Mouse (Mus musculus) left cerebral cortex, postnatal 14 days (tissue): ENCODE measurements around the gene Elmo1. TPM values are rescaled to one million over a fixed set of nuclear protein-coding genes. Genes with fewer than 3 reads are reported as not detected.

Source experiments
- DNase-seq, 2 experiments: peaks; one replicate each; pipeline ENCODE4 v3.0.0; 2021 to 2022; ENCODE audit warnings: low spot score in 2 of 2, mixed read lengths in 1 of 2
- intact Hi-C: fragments of 180-260 bp; cut with DNase I; formaldehyde crosslinking; loops from one replicate; pipeline ENCODE4 v1.15.1; 2025
- total RNA-seq, 2 experiments: library from RNA; stranded (reverse); gene quantifications; 2 replicates each; pipeline ENCODE4 v1.2.3; 2021

Elmo1 gene
- total RNA-seq, 2 experiments from 2014 or later = 48.1 to 52.2 TPM

GRCm38 (mm10) chr13:20139825-20140665, 49.6 kb downstream of the Elmo1 start:
- intact Hi-C loops = no loop called here
- no peak for DNase-seq

GRCm38 (mm10) chr13:20142637-20143036, 52.2 kb downstream of the Elmo1 start:
- intact Hi-C loops = no loop called here
- no peak for DNase-seq

DNA sequence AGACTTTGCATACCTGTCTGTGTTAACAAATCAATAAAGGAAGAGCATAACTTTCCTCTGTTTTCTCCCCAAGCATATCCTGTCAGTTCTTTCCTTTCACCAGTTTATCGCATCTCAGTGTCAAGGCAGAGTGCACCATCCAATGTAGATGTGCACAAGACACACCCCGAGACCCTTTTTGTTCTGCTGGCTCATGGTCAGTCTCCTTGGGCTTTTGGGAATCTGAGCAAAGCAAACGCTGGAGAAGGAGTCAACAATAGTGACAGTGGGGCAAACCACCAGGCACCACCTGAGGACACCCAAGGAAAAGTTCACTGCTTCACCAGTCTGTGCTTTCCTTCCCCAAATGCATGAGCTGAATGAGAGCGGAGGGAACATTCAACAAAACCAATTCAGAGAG, 56.5 kb downstream of the Elmo1 start:
- intact Hi-C loops = no loop called here
- DNase-seq = no peak

GRCm38 (mm10) chr13:20147736-20148135, 57.3 kb downstream of the Elmo1 start:
- DNase-seq = no peak
- intact Hi-C loops = no loop called here

DNA sequence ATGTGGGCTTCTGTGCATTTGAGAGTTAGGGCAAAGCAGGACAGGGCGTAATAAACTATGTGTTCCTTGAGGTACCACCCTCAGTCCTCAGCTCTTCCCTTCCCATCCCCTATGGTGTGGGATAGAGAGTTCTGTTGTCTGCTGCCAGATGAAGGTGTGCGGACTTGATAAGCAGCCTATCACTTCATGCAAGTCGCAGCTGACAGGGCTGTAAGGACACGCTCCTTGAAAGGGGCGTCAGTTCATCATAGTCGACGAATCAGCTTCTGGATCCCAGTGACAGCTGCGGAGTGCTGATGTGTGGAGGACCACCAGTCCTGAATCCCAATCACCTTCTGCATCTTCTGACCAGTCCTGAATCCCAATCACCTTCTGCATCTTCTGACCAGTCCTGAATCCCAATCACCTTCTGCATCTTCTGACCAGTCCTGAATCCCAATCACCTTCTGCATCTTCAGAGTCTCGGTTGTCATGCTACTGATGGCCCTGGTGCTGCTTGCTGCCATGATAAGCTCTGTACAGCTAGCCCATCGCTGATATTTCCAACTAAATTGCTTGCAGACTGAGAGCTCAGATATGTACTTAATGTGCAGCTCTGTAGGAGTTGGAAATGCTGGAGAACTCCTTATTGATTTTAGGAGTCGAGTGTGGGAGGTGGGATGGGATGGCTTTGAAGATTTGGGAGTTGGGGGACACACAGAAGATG, 59.9 kb downstream of the Elmo1 start:
- intact Hi-C loops = no loop called here
- DNase-seq = no peak

DNA sequence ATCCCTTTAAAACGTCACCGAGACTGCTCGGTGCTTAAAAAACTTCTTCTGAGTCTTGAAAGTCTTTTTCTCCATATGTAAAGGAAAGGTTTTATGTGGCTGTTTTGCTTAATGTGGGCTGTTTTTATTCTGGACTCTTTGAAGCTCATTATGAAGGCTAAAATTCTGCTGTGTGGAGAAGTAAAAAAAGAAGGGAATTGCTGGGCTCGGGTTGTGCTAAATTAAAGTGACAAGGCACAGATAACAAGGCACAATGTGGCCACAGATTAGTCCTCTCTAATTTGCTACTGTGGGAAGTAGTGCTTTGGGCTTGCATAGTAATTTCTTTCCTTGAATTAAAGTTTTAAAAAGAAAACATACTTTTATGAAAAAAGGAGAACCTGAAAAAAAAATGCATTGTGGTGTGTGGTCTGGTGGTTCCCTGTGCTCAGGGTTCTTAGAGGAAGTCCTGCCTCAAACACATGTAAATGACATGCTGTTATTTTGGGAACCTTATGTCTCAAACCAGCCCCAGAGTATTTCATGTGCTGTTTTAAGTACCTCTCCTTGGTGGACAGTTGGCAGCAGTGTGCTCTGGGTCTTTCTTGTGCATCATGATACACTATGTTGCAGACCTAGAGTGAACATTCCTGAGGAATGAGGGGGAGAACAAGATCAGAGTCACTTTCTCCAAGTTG, 61.0 kb downstream of the Elmo1 start:
- intact Hi-C loops = no loop called here
- DNase-seq = no peak

DNA sequence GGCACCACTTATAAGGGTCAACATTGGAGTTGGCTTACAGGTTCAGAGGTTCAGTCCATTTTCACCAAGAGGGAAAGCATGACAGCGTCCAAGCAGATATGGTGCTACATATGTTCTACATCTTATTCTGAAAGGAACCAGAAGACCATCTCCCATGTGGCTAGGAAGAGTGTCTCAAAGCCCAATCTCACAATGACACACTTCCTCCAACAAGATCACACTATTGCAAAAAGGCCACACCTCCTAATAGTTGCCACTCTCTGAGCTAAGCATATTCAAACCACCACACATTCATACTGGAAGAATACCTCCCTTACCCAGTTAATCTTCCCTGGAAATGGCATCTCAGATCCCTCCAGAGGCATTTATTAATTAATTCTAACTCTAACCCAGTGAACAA, 66.7 kb downstream of the Elmo1 start:
- no peak for DNase-seq
- intact Hi-C loops = no loop called here

GRCm38 (mm10) chr13:20157529-20157928, 67.1 kb downstream of the Elmo1 start:
- intact Hi-C loops = no loop called here
- DNase-seq = no peak

DNA sequence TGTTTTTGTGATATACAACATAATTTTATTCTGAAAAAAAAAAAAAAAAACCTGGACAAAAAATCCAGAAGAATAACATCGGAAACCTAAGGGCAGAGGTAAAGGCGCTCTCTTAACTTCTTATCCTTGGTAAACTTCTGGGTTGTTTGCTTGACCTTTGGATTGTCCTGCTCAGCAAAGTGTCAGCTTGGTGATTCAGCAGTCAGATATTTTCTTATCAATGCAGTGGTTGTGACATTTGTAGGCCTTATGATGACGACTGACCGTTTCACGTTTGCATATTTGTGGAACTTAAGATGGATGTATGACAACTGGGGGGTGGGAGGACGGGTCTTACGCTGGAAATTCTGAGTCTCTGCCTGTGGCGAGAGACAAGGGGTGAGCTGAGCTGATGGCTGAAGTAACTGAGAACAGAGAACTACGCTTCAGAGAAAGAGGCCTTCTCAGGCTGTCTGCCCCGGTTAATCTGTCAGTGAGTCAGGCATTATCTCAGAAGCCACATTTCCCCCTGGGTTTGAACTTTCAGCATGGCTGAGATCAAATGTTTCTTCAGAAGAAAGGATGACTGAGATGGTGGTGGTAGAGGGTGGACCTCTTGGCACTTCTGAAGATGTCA, 73.1 kb downstream of the Elmo1 start:
- intact Hi-C loops = no loop called here

GRCm38 (mm10) chr13:20164837-20165236, 74.4 kb downstream of the Elmo1 start:
- no peak for DNase-seq
- intact Hi-C loops = no loop called here

More for the DNA sequence above, 73.1 kb downstream of the Elmo1 start:
- DNase-seq = no peak

- intact Hi-C loops = no loop called here
Measured at GRCm38 (mm10) chr13:20173987-20174654, 83.7 kb downstream of the Elmo1 start.

DNA sequence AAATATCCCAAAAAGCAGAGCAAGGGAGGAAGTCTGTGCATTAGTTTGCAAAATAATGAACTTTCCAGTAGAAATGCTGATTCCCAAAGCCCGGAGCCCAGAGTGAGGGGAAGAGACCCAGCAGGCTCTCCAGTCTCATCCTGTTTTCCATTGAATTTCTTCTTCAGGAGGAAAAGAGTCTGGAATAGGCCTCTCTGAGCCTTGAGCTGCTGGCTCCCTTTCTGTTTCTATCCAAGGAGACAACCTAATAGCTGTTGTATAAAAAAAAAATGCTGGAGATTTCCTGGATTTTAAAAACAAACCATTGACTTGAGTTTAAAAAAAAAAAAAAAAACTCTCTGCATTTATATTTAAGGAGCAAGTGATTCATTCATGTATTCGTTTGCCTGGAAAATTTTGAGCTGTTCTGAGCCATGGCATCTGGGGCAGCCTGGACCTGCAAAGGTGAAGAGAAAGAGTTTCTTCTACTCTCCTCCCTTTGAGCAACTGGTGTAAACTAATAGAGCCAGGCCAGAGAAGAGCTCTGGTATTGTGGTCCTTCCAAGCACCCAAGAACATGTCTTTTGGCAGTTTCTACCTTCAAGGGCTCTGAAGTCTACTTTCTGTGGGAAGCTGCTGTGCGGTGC, 84.4 kb downstream of the Elmo1 start:
- no peak for DNase-seq
- intact Hi-C loops = no loop called here

More at GRCm38 (mm10) chr13:20173987-20174654, 83.7 kb downstream of the Elmo1 start:
- DNase-seq = no peak

GRCm38 (mm10) chr13:20180738-20181137, 90.3 kb downstream of the Elmo1 start:
- intact Hi-C loops = loop anchor here (10.0 kb wide), 1 partner anchor 86 kb away; the partner anchor contains the start of gene Elmo1
- no peak for DNase-seq

DNA sequence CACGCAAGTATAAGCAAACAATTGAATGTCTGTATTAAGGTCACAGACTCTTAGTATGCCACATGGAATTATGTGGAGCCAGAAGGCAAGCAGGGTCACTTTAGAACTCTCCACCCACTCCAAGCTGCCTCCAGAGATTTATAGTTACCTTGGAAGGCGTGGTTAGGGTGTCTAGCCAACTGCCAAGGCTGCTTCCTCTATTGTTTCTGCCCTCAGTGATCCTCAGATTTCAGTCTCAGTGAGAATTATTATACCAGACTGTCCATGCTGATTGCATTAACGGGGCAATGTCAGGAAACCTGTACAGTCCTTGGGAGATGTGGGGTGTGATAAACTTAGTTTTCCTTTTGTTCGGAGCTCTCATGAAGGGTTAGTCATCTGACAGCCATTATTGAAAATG, 90.9 kb downstream of the Elmo1 start:
- intact Hi-C loops = loop anchor here (10.0 kb wide), 1 partner anchor 87 kb away; the partner anchor contains the start of gene Elmo1
- no peak for DNase-seq

GRCm38 (mm10) chr13:20182239-20182825, 91.9 kb downstream of the Elmo1 start:
- intact Hi-C loops = loop anchor here (10.0 kb wide), 1 partner anchor 88 kb away; the partner anchor contains the start of gene Elmo1
- peak in 1 of 2 experiments; percentile 27 for DNase-seq

- intact Hi-C loops = loop anchor here (10.0 kb wide), 1 partner anchor 89 kb away; the partner anchor contains the start of gene Elmo1
- DNase-seq = peak; percentile 61 to 62
Measured at GRCm38 (mm10) chr13:20183512-20184238, 93.3 kb downstream of the Elmo1 start.

DNA sequence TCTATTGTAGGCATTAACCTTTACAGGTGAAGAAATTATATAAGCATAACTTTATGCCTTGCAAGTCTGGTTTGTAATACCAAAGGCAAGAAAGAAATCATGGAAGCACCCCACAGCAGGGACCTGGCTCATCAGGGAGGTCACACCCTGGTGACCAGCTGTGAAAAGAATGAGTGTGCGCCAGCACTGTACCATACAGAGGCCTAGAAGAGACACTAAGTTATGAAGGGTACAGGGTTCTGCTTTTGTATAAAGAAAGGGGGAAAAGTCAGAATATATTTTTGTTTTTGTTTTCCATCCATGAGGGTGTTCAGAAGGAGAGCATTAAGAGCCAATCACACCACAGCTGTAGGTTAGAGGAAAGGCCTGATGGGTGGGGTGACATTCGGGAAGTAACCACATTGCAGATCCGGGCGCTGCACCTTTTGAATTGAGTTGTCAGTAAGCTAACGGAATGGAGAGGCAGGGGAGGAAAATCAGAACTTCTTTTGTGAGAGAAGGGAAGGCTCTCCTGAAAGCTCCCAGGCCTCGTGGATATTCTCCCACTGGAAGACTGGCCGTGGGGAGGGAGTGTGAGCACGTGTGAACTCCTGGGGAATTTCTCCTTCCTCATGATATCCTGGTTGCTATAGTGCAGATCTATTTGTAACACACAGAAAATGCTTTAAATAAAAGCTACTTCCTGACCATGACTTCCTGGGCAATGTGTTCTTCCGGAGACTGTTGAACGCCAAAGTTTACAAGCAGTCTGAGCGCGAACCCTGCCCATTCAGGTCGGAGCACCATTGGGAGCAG, 94.0 kb downstream of the Elmo1 start:
- no peak for DNase-seq
- intact Hi-C loops = loop anchor here (10.0 kb wide), 1 partner anchor 90 kb away; the partner anchor contains the start of gene Elmo1
